Mouse (Mus musculus) megakaryocyte, embryonic 14.5 days (primary cell): ENCODE measurements around the gene Rnf213.

Source experiments
- FLI1 ChIP-seq: IDR thresholded peaks from 2 replicates; pipeline ENCODE4 v1.6.1; 2012; ENCODE audit warnings: low read length, inconsistent platforms, mixed read lengths
- GATA1 ChIP-seq: IDR thresholded peaks from 3 replicates; pipeline ENCODE4 v1.6.1; 2012; ENCODE audit warnings: mixed read lengths, low read length, inconsistent platforms, borderline replicate concordance

DNA sequence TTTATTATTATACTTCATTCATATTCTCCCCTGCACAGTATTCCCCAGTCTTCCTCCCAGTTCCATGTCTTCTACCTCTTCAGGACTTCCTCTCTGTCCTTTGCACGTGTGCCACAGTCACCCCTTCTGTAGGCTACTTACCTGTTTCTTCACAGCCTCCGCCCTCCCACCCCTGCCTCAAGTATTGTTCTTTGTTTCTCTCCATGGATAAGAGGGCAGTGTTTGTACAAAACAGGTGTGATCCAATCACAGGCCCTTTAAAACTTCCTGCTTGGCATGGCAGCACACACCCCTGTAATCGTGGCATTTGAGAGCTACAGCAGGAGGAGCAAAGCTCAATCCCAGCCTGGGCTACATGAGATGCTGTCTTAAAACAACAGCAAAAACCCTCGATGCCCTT lies 100.6 kb downstream of the Rnf213 start:
- TF ChIP-seq GATA1: no peak
- no peak for TF ChIP-seq FLI1
